Mouse (Mus musculus): ENCODE results near the gene Syt5. TPM values are rescaled to one million over a fixed set of nuclear protein-coding genes. Genes with fewer than 3 reads are reported as not detected.

Syt5 gene
- total RNA-seq, 2 experiments from 2014 or later, result 211 to 233 TPM

DNA sequence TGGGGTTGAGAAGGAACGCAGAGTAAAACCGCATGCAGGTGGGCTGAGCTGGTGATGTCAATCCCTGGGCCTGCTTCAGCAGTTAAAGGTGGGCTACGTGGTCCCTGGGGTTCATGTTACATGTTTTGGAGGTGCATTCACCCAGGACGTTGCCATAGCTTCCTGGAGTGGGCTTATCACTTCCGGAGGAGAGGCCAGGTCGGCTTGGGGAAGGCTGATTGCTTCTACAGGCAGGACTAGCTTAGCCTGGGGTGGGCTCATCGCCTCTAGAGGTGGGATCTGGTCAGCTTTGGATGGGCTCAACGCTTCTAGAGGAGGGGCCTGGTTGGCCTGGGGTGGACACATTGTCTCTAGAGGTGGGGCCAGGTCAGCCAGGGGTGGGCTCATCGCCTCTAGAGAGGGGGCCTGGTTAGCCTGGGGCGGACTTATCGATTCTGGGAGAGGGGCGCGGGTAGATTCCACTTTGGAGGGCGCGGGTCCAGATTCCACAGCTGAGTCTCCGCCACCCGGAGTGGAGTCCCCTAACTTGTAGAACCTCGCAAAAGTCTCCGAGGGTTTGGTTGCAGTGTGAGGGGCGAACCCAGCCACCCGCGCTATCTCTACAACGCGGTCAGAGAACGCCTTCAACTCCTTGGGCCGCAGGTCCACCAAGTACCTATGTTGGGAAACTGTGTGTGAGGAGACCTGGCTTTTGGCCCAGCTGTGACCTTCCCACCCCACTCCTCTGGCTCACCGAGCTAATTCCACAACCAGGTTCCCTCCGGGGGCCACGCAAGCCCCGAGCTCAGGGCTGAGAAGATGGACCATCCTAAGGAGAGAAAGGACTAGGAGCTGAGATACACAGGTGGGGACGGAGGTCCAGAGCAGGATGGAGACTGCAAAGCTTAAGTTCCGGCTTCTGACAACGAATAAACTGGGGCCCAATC, 23.9 kb downstream of the Syt5 start:
- no peak for DNase-seq (ENCODE audit: low spot score in 2 of 2)

- DNase-seq (ENCODE audit: low spot score in 2 of 2), result no peak
Measured at GRCm38 (mm10) chr7:4522292-4522691, 25.0 kb downstream of the Syt5 start.

DNA sequence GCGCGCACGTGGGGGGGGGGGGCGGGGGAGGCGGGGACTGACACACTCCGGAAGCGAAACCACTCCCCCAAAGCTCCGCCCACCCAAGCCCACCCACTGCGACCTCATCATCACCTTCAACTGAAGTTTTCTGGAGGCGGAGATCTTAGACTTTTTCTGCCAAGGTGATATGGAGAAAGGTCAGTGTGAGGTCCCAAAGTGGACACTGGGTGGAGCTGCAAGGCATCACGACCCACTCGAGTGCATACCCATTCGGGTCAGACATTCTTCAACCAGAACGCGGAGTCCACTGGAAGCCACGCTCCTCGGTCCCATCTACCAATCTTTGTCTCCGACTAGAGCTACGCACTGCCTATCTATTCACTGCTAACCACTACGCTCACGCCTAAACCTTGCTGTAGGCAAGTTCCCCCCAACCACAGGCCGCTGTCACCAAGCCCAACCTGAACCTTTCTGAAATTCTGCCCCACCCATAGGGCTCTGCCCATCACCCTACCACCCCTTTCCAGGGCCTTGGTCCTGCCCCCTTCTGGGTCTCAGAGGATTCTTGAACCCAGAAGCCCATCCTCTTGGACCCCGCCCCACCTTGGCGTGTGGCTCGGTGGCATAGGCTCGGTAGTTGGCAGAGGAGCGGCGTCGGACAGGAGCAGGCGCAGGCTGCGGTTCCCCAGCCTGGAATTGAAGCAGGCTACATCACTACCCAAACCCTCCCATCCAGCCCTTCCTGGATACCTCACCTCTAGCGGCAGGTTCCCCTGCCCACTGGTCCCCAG, 25.9 kb downstream of the Syt5 start:
- no peak for DNase-seq (ENCODE audit: low spot score in 2 of 2)

- no peak for DNase-seq (ENCODE audit: low spot score in 2 of 2)
Measured at GRCm38 (mm10) chr7:4518487-4518886, 28.9 kb downstream of the Syt5 start.

GRCm38 (mm10) chr7:4516332-4517050, 30.9 kb downstream of the Syt5 start, which contains the start of gene Tnnt1:
Gene Tnnt1, minus strand, starts transcription at chr7:4516382.
- no peak for DNase-seq (ENCODE audit: low spot score in 2 of 2)

GRCm38 (mm10) chr7:4515853-4516252, 31.5 kb downstream of the Syt5 start:
- DNase-seq (ENCODE audit: low spot score in 2 of 2), result no peak

DNA sequence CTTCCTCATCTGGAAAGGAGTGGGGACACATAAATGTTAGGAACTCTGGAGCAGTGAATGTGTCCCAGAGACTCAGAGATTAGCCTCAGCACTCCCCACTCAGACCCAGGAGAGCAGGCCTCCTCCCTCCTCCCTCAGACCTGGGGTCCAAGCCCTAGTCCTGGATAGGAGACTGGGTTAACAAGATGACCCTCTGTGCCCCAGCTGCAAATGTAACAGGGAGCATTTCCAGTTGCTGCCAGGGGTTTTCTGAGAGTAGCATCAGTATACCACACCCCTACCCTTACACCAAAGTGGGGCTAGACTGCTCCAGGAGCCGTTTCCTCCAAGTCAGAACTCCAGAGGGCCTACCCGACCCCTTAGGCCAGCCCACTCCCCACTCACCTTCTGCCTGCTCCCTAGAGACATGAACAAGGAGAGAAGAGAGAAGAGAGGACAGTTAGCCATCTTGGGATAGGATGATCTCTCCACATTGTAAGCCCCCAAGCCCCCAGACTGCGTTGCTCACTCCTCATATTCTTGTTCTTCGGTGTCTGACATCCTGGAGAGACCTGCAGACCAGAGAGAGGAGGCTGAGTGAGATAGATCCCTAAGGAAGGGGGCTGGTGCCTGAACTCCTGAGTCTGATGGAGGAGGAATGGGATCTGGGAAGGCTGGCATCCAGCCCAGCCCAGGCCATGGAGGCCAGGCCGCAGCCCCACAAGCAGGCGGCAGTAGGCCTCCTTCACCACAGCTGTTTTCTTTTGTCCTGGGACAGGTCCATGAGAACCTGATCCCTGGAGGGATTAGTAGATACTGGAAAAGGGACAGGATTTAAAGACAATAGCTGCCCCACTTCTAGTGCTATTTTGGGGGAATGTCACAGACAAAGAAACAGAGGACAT, 33.3 kb downstream of the Syt5 start:
- no peak for DNase-seq (ENCODE audit: low spot score in 2 of 2)

GRCm38 (mm10) chr7:4513236-4513635, 34.1 kb downstream of the Syt5 start:
- no peak for DNase-seq (ENCODE audit: low spot score in 2 of 2)

DNA sequence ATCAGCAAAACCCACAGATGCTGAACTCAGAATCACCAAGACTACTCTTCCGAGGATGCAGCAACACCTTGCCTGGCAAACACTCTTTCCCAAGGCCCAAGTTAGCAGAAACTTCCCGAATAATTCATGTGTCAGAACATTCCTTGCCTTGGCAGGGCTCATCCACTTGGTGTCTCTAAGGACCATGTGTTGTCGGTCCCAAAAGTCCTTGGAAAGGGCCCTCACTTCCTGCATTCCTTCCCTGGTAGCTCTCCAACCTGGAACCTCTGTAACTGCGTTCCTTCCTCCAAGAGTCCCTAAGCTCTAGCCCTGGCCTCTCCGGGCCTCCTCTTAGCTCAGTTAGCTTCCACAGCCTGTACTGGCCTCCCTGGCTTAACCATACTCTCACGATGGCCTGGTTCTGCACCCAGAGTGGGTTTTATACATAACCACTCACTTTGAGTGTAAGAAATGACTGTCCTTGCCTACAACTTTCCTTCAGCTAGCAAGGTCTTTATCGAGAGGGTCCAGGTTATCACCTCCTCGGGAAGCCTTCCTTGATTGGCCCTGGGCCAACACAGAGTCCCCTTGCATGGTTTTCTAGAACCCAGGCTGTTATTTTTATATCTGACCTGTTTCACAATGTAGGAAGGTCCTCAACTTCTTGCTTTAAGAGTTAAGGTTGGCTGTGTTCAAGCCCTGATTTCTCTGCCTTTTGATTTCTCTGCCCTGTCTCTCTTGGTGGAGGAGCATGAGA, 35.7 kb downstream of the Syt5 start:
- no peak for DNase-seq (ENCODE audit: low spot score in 2 of 2)

DNA sequence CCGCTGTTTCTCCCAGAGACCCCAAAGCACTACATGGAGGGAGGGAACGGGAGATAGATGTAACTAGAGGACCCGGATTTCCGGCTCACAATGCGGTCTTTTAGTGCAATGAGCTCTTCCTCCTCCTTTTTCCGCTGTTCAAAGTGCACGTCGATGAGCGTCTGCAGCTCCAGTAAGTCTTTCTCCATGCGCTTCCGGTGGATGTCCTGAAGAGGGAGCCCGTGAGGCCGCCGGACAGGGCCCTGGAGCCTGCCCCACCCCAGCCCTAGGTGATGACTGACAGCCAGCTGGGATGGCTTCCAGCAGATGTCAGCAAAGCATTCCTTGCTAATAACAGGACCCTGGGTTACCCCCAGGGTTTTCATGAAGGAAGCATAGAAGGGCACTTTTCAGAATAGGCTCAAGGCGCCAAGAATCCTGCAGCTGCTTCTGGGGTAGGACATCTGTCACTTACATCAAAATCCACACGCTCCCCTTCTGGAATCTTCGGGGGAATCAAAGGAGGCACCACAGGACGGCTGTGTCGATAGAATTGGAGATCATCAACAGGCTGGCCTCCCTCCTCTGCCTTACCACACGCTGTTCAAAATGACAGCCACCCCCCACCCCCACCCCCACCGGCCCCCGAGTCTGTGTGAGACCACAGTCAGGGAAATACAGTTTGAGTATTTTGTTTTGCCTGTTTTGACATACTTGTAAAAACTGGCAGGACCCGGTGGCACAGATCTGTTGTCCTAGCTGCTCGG, 37.3 kb downstream of the Syt5 start:
- peak in 1 of 2 experiments; percentile 56 for DNase-seq (ENCODE audit: low spot score in 2 of 2)

DNA sequence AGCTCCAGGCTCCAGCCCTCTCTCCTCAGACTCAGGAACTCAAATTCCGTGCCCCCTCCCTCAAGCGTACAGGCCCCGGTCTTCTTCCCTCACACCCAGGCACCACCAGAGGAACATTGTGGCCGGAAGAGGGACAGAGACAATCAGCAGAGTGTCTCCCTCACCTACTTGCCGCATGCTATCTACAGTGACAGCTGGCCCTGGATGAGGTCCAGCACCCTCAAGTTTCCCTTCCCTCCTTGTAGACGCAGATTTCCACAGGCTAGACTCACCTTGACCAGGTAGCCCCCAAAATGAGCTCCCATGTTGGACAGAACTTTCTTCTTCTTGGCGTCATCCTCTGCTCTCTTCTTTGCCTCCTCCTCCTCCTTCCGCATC, 38.6 kb downstream of the Syt5 start:
- no peak for DNase-seq (ENCODE audit: low spot score in 2 of 2)

DNA sequence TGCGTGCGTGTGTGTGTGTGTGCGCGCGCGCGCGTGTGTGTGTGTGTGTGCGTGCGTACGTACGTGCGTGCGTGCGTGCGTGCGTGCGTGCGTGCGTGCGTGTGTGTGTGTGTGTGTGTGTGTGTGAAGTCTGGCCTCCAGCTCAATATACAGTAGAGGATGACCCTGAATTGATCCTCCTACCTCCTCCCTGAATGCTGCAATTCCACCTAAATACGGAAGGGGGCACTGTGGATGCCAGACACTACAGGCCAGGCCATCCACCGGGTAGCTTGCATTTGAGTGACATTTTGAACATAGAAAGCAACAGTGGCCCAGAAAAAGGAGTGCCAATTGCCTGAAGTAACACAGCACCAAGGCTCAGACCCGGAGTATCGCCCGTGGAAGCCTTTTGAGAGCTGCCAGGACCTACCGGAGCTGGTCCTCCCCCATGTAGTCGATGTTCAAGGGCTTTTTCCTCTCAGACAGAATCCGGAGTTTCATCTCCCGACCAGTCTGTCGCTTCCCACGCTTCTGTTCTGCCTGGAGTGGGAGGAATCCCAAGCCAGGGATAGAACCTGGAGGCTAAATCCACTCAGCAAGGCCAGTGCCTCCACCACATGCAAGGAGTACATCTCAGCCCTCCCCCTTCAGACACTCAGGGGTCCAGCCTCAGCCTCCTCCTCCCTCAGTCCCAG, 39.1 kb downstream of the Syt5 start:
- DNase-seq (ENCODE audit: low spot score in 2 of 2), result peak in 1 of 2 experiments; percentile 25

- DNase-seq (ENCODE audit: low spot score in 2 of 2), result no peak
Measured at GRCm38 (mm10) chr7:4507220-4507619, 40.1 kb downstream of the Syt5 start.

DNA sequence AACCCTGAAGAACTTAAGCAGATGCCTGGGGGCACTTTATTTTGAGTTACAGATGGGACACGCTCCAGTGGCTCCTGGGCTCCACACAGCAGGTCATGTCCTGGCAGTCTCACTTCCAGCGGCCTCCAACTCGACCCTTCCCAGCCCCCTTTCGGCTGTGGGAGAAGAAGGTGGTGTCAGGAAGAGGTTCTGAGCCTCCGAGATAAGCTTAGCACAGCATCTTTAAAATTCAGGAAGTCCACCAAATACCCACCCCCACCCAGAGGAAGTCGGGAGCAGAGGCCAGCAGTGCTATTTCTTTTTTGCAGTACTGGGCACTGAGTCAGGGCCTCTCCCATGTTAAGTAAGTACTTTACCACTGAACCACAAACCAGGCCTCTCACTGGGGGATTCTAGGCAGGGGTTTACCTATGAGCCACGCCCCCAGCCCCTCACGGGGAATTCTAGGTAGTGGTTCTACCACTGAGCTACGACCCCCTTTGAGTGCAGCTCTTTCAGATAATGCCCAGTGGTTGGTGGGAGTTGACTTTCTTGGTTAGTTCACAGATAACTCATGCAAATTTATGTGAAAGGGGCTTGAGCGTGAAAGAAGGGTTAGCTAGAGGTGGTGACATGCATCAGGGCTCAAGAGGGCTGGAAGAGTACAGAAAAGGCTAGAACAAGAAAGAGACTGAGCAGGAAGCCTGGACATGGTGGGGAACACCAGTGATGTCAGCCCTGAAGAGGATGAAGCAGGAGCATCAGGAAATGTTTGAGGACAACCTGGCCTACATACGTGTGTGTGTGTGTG, 42.5 kb downstream of the Syt5 start:
- DNase-seq (ENCODE audit: low spot score in 2 of 2), result no peak

GRCm38 (mm10) chr7:4503858-4504257, 43.5 kb downstream of the Syt5 start:
- DNase-seq (ENCODE audit: low spot score in 2 of 2), result no peak

GRCm38 (mm10) chr7:4503100-4503499, 44.2 kb downstream of the Syt5 start:
- no peak for DNase-seq (ENCODE audit: low spot score in 2 of 2)

- DNase-seq (ENCODE audit: low spot score in 2 of 2), result peak; percentile 61 to 91
Measured at GRCm38 (mm10) chr7:4502421-4503090, 44.8 kb downstream of the Syt5 start.
